Mouse (Mus musculus): ENCODE results near the gene Gjb2.
A peak's percentile ranks its signal among the peaks of the same experiment; 100 is the strongest.

Gene Gjb2

DNA sequence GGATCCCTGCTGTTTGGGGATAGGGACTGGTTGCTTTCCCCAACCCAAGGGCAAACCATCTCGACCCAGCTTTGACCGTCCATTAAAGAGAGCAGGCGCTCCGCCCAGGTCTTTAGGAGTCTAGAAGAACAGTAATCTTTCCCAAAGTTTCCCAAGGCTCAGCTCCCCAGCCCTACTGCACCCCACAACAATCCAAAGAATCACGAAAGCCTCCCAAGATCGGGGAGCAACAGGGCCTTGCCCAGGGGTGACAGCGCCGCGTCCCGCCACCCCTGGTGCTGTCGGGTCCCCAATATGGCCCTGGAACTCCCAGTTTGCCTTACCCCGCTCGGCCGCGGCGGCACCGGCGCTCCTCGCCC, 47.3 kb downstream of the Gjb2 start:
- Histone ChIP-seq H3K36me3 (ENCODE audit: insufficient read depth, low read length) (no peaks in the 10 kb centered on the region), H3K4me1 (replicated peaks; ENCODE audit: low read depth, low read length) (peaks cover 9% of the 10 kb centered on the region), H3K9me3 (ENCODE audit: low read length) (no peaks in the 10 kb centered on the region), H3K27me3 (ENCODE audit: insufficient read depth, low read length) (peaks cover 51% of the 10 kb centered on the region), H3K4me3 (replicated peaks; ENCODE audit: low read length) (peak overlapping the region; percentile 91)
- TF ChIP-seq CTCF (conservative IDR thresholded peaks at IDR 0.05; ENCODE audit: low read length) (no peak), NANOG (IDR thresholded peaks at IDR 0.05; ENCODE audit: borderline replicate concordance, low read length) (no peak), POU5F1 (IDR thresholded peaks at IDR 0.05; ENCODE audit: borderline replicate concordance, low read length) (no peak)

DNA sequence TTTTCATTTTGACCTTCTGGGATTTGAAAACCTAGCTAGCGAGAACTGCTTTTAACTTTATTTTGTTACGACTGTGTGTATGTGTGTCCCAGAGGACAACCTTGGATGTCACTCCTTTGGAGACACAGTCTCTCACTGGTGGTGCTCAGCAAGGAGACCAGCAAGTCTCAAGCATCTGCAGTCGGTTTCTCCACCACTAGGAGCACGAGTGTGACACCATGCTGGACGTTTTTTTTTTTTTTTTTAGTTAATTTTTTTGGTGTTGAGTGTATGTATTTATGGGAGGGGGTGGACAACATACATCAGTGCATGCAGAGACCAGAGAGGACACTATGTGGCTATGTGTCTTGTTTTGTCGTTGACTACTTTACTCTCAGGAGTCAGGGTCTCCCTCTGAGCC, 51.8 kb downstream of the Gjb2 start:
- TF ChIP-seq CTCF (conservative IDR thresholded peaks at IDR 0.05; ENCODE audit: low read length): no peak
- peaks cover 33% of the 10 kb centered on the region for H3K27me3 ChIP-seq (ENCODE audit: insufficient read depth, low read length)
- no peaks in the 10 kb centered on the region for H3K36me3 ChIP-seq (ENCODE audit: insufficient read depth, low read length)
- H3K4me3 ChIP-seq (replicated peaks; ENCODE audit: low read length): no peak overlapping the region
- peaks cover 7% of the 10 kb centered on the region for H3K4me1 ChIP-seq (replicated peaks; ENCODE audit: low read depth, low read length)
- H3K9me3 ChIP-seq (ENCODE audit: low read length): no peaks in the 10 kb centered on the region

Data from E14TG2a.4 (cell line).